Mouse (Mus musculus) Patski (cell line): ENCODE results near the gene Nod1. TPM values are rescaled to one million over a fixed set of nuclear protein-coding genes. Genes with fewer than 3 reads are reported as not detected.
A peak's percentile ranks its signal among the peaks of the same experiment; 100 is the strongest.
"Not testable (repeated sequence)": the region's sequence is repeated elsewhere in the genome, so short reads cannot be mapped to it uniquely, and the experiment has no call there.

ENCODE experiments used
- ATAC-seq: fragments of 100-300 bp; one replicate; pipeline ENCODE4 v1.8.0; 2021
- CTCF ChIA-PET: fragments of 350-600 bp; sonication (Branson Sonifier 250); formaldehyde crosslinking; loops from one replicate; lab custom pipeline; 2022; ENCODE audit warnings: inconsistent platforms; lab: Charles Lee
- POLR2A ChIA-PET: fragments of 350-600 bp; sonication (Branson Sonifier 250); formaldehyde crosslinking; loops from one replicate; lab custom pipeline; 2022; ENCODE audit warnings: antibody characterized with exemption, inconsistent platforms; lab: Charles Lee
- DNase-seq: peaks from one replicate; pipeline ENCODE4 v3.0.0-alpha.2; 2011; ENCODE audit warnings: low read depth, low spot score
- H3K27me3 ChIP-seq: fragments of 371-371 bp; one replicate; pipeline ENCODE4 v1.5.1; 2021
- CTCF ChIP-seq: fragments of 100-300 bp; IDR thresholded peaks from one replicate; pipeline ENCODE4 v1.5.1; 2021
- in situ Hi-C: fragments of 300-500 bp; cut with MboI; formaldehyde crosslinking; loops from 3 replicates; pipeline ENCODE4 v1.11.1; 2018; ENCODE audit warnings: low pct_unique_long_range_greater_than_20kb, mixed read lengths
- polyA plus RNA-seq: library from polyadenylated mRNA; unstranded; gene quantifications from one replicate; pipeline ENCODE4 v1.2.3, GENCODE M21; 2021

Nod1 gene
- polyA plus RNA-seq, 1 experiment from 2014 or later: 6.3 TPM

DNA sequence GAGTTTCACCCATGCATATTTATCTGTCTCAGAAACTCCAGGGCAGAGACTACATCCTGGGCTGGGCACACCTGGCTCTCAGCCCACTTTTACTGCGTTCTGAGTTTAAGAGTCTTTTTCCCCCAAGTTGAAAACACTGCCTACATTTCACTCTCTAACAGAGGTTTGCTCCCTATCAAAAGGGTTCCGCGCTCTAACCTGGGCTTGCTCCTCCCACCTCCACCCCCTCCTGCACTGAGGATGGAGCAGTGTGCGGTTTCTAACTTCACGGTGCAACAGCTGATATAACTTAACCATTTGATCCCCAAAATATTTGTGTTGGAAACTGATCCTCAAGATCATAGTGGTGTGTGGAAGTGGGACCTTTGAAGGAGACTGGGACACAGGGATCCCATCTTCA is 7.2 kb downstream of the Nod1 start:
- H3K27me3 ChIP-seq: no peaks in the 10 kb centered on the region
- ATAC-seq (no peak), DNase-seq (no peak)
- POLR2A ChIA-PET: no interaction called here
- in situ Hi-C loops: no loop called here
- CTCF ChIA-PET: no interaction called here
- no peak for TF ChIP-seq CTCF

DNA sequence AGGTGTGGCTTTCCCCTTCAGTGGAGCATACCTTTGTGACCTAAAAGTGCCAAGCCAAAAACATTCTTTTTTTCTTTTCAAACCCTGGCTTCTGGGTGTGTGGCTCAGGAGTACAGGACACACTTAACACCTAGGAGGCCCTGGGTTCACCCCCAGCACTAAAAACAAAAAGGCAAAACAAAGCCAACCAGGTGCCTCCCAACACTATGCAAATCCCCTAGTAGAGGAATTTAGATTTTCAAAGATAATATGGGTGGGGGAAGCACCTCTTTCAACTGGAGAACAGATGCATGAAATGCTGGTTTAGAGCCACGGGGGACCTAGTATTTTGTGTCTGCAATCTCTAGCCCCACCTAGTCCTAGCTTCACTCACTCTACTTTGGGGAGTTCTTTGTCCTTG is 7.7 kb downstream of the Nod1 start:
- POLR2A ChIA-PET: no interaction called here
- no peak for TF ChIP-seq CTCF
- CTCF ChIA-PET: no interaction called here
- H3K27me3 ChIP-seq: no peaks in the 10 kb centered on the region
- DNase-seq (no peak), ATAC-seq (no peak)
- in situ Hi-C loops: no loop called here

DNA sequence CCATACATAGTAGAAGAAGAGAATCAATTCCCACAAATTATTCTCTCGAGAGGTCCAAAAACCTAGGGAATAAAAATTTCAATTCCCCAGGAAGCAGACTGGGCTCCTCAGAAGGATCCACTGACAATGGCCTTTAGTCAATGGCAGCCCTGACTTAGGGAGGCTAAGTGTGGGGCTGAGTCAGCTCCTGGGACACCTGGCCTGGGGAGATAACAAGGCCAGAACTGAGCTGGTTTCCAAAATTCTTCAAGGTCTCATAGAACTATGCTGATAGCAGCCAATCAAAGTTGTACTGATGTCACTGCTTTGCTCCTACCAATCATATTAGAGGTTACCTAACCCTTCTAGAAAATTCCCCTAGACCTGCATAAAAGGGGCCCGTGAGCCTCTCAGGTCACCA is 8.8 kb downstream of the Nod1 start:
- no peaks in the 10 kb centered on the region for H3K27me3 ChIP-seq
- no peak for DNase-seq
- POLR2A ChIA-PET: no interaction called here
- in situ Hi-C loops: no loop called here
- no peak for ATAC-seq
- CTCF ChIA-PET: no interaction called here
- TF ChIP-seq CTCF: no peak

DNA sequence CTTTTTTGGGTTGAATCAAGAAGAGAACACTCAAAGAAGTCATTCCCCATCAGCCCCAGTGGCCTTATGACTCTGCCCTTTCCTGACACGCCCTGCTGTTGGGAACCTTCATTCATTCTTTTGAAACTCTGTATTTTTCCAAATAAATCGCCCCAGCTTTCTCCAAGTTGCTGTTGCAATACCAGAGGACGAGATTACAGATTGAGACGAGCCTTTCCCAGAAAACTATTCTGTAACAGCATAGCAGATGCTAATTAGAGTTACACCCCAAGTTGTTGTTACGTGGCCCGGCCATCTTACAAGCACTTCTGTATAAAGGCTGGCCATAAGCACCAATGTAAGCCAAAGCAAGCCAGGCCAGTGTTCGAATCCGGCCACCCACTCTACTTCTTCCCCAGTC is 14.8 kb downstream of the Nod1 start:
- CTCF ChIA-PET: no interaction called here
- H3K27me3 ChIP-seq: no peaks in the 10 kb centered on the region
- DNase-seq (no peak), ATAC-seq (no peak)
- TF ChIP-seq CTCF: no peak
- POLR2A ChIA-PET: no interaction called here
- in situ Hi-C loops: no loop called here

DNA sequence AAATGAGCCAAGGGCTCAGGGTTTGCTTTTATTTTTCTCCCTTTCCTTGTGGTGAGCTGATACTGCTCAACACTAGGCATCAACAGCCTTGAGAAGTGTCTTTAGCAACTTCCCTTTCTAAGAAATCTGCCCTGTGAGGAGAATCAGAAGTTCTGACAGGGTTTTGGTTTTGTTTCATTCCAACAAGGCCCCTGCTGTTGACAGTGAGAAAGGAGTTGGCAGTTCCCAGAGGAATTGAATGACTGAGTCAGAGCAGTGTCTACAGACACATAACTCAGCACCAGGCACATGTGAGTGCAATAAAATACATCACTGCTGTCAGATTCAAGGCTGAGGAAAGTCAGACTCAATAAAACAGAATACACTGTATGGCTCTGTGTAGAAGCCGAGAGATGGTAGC is 16.0 kb downstream of the Nod1 start:
- CTCF ChIA-PET: interaction anchor here (1.1 kb wide), 1 partner anchor 18 kb away, joined by 3 read pairs; no protein-coding TSS in a partner anchor
- no peak for TF ChIP-seq CTCF
- POLR2A ChIA-PET: interaction anchor here (0.6 kb wide), 1 partner anchor 1568 kb away, joined by 5 read pairs; no protein-coding TSS in a partner anchor
- ATAC-seq (no peak), DNase-seq (peak; percentile 2)
- H3K27me3 ChIP-seq: no peaks in the 10 kb centered on the region
- in situ Hi-C loops: no loop called here

DNA sequence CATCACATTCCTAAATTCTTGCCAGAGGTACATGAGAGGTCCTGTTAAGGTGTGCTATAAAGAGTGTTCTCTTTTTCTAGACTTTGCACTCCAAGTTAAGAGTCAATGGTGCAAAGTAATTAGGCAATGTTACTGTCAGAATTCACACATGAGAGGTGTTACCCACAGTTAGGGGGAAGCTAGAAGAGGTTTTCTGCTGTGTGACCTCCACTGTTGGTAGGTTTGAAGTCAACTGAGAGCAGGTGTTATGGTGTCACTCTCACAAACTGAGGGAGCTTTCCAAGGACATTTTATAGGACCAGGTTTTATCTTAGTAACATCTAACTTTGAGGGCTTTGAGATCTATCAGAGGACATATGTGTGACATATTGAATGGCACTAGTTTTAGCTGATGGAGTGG is 16.5 kb downstream of the Nod1 start:
- POLR2A ChIA-PET: interaction anchor here (0.6 kb wide), 1 partner anchor 1569 kb away, joined by 5 read pairs; no protein-coding TSS in a partner anchor
- no peaks in the 10 kb centered on the region for H3K27me3 ChIP-seq
- in situ Hi-C loops: no loop called here
- CTCF ChIA-PET: interaction anchor here (1.1 kb wide), 1 partner anchor 17 kb away, joined by 3 read pairs; no protein-coding TSS in a partner anchor
- DNase-seq (no peak), ATAC-seq (no peak)
- no peak for TF ChIP-seq CTCF

DNA sequence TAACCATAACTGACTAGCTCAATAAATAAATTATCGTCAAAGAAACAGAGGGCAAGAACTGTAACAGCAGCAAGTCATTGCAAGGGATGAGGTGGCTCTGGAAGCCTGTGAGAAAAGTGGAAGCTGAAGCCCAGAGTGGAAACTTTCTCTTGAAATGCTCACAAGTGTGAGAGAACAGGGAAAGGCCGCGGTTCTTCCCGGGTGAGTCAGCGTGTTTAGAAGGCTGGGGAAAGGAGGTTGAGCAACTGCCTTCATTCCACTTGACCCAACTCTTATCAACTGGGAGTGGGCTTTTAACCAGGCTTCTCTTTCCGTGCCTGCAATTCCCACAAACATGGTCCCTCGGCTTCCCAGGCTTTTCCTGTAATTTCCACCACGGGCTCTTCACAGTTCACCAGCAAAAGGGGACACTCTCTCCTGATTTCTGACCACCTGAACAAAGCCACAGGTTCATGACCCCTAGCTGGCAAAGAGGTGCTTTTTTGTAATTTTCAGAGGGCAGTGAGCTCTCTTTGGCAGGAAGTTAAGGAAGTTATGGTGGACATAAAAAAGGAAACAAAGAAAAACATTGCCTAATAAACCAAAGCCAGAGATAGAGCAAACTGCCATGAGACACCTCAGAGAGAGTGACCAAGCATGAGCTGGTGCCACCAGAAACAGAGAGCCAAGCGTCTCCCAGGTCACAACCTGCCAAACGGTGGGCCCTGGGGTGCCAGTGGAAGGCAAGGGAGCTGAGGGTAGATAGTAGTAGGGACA is 17.6 kb downstream of the Nod1 start:
- no peaks in the 10 kb centered on the region for H3K27me3 ChIP-seq
- CTCF ChIA-PET: no interaction called here
- in situ Hi-C loops: no loop called here
- ATAC-seq: peak; percentile 35
- no peak for TF ChIP-seq CTCF
- POLR2A ChIA-PET: interaction anchor here (0.6 kb wide), 1 partner anchor 27 kb away, joined by 3 read pairs; no protein-coding TSS in a partner anchor
- peak; percentile 20 for DNase-seq

DNA sequence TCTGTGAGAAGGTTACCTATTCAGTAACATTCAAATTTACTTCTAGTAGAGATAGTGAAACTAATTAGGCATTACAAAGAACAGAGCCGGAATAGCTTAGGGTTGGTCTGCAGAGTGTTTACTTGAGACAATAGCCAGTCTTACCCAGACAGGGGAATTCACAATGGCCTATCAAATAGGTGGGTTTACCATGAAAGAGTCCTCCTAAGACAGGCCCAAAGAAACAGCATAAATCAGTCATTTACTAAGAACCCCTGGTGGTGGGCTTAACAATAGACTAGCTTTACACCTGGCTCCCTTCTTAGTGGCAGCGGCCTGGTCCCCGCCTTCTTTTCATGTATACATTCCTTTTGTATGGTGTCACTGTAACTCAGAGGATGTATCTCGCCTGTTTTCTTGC is 19.0 kb downstream of the Nod1 start:
- DNase-seq, ATAC-seq, H3K27me3 ChIP-seq, in situ Hi-C loops: not testable (repeated sequence)
- ChIA-PET POLR2A (interaction anchor here (0.7 kb wide), 1 partner anchor 27 kb away, joined by 3 read pairs; no protein-coding TSS in a partner anchor), CTCF (interaction anchor here (1.3 to 1.8 kb wide), 2 partner anchors 13 to 20 kb away, joined by 3 to 7 read pairs; no protein-coding TSS in a partner anchor)

DNA sequence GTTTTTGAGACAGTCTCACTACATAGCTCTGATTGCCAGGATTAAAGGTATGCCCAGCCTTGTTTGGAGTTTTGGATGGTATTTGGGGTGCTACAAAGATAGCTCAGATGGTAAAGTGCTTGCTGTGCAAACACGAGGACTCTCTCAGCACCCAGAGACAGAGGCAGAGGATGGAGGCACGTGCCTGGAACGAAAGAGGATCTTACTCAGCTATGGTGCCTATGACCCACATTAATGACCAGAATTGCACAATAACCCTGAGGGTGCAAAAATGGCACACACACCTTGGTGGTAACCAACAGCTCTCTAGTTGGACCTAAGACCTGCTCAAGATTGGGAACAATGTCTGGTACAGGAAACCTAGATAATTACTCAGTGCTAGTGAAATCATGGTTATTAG is 19.9 kb downstream of the Nod1 start:
- TF ChIP-seq CTCF: no peak
- no peak for DNase-seq
- in situ Hi-C loops: no loop called here
- POLR2A ChIA-PET: interaction anchor here (1.1 kb wide), 1 partner anchor 29 kb away, joined by 3 read pairs; no protein-coding TSS in a partner anchor
- CTCF ChIA-PET: interaction anchor here (1.3 to 1.8 kb wide), 3 partner anchors 12 to 64 kb away, joined by 3 to 7 read pairs (median 4); no protein-coding TSS in a partner anchor
- H3K27me3 ChIP-seq: no peaks in the 10 kb centered on the region
- ATAC-seq: no peak

DNA sequence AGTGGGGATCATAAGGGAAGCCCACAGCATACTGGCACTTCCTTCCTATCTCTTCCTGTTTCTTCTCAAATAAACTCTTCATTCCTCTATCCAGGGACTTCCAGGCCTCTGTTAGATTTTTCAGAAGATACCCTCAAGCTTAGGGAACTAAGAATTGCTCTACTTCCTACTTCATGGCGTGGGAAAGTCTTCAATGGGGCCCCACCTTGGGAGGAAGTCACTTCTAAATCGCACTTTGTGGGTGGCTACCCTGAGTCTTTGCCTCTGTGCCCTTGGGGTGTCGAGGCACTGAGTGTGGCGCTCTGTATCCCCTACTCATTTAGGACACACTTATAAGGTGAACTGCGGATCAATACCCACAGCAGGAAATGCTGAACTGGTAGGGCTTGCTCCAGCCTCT is 23.7 kb downstream of the Nod1 start:
- in situ Hi-C loops: no loop called here
- TF ChIP-seq CTCF: no peak
- ChIA-PET POLR2A (no interaction called here), CTCF (interaction anchor here (1.4 kb wide), 1 partner anchor 43 kb away, joined by 4 read pairs; no protein-coding TSS in a partner anchor)
- H3K27me3 ChIP-seq: no peaks in the 10 kb centered on the region
- DNase-seq (no peak), ATAC-seq (no peak)

DNA sequence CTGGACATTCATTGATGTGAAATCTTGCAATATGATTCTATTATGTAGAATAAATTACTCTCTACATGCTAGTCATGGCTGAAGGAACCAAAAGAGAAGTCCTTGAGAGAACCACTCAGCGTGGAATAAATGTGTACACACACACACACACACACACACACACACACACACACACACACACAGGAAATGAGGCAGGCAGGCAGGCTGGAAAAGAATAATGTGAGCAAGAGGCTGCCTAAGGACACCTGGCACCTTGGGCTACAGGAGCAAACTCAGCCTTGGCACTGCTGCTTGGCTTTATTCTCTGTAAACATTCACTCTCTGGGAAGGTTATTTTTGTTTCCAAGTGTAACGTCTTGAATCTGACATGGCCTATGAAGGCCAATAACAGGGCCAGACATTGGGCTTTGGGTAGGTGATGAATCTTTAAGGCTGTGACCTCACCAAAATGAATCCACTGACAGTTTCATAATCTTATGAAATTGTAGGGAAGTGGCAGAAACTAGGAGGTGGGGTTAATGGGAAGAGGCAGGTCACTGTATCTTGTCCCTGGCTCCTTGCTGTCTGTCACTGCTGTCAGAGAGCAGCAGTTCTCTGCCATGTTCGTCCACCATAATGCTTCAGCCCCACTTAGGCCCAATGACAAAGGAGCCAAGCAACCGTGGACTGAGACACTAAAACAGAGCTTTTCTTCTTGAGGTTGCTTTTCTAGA is 26.0 kb downstream of the Nod1 start:
- TF ChIP-seq CTCF: no peak
- ChIA-PET CTCF (no interaction called here), POLR2A (no interaction called here)
- in situ Hi-C loops: no loop called here
- no peak for DNase-seq
- no peak for ATAC-seq
- no peaks in the 10 kb centered on the region for H3K27me3 ChIP-seq
